Mouse (Mus musculus) lung, postnatal 0 days (tissue): ENCODE data around the gene Cep128. TPM values are rescaled to one million over a fixed set of nuclear protein-coding genes. Genes with fewer than 3 reads are reported as not detected.

Source experiments
- ATAC-seq: fragments of 200-750 bp; cut with Nextera tagmentation; 2 replicates; pipeline ENCODE4 v1.8.0; 2017; ENCODE audit warnings: moderate library complexity
- DNase-seq: peaks from one replicate; pipeline ENCODE4 v3.0.0-alpha.2; 2016; ENCODE audit warnings: low spot score
- H3K27ac ChIP-seq: fragments of 300-500 bp; sonication (generic); 2 replicates; pipeline ENCODE4 v1.5.1; 2014; ENCODE audit warnings: antibody characterized with exemption, mild to moderate bottlenecking, low read length, mixed read lengths
- H3K27me3 ChIP-seq: fragments of 300-500 bp; sonication (generic); replicated peaks from 2 replicates; pipeline ENCODE4 v1.6.1; 2014; ENCODE audit warnings: low read length, mixed read lengths; ENCODE audit not compliant: insufficient read depth
- H3K36me3 ChIP-seq: fragments of 300-500 bp; sonication (generic); 2 replicates; pipeline ENCODE4 v1.6.1; 2014; ENCODE audit warnings: low read length, mixed read lengths; ENCODE audit not compliant: insufficient read depth
- H3K4me1 ChIP-seq: fragments of 300-500 bp; sonication (generic); 2 replicates; pipeline ENCODE4 v1.6.1; 2014; ENCODE audit warnings: antibody characterized with exemption, low read depth, low read length, mixed read lengths; ENCODE audit not compliant: insufficient read depth
- H3K4me2 ChIP-seq: fragments of 300-500 bp; sonication (generic); replicated peaks from 2 replicates; pipeline ENCODE4 v1.6.1; 2014; ENCODE audit warnings: low read depth, mild to moderate bottlenecking, low read length, moderate library complexity, mixed read lengths
- H3K4me3 ChIP-seq: fragments of 300-500 bp; sonication (generic); 2 replicates; pipeline ENCODE4 v1.5.1; 2014; ENCODE audit warnings: low read depth, low read length
- H3K9ac ChIP-seq: fragments of 300-500 bp; sonication (generic); replicated peaks from 2 replicates; pipeline ENCODE4 v1.6.1; 2014; ENCODE audit warnings: low read depth, mild to moderate bottlenecking
- H3K9me3 ChIP-seq: fragments of 300-500 bp; sonication (generic); 2 replicates; pipeline ENCODE4 v1.6.1; 2016; ENCODE audit warnings: low read length, mixed read lengths
- CTCF ChIP-seq: IDR thresholded peaks from 2 replicates; pipeline ENCODE4 v1.5.1; 2016; ENCODE audit warnings: antibody characterized with exemption, mild to moderate bottlenecking
- EP300 ChIP-seq: IDR thresholded peaks from 2 replicates; pipeline ENCODE4 v1.6.1; 2016; ENCODE audit warnings: antibody characterized with exemption, mild to moderate bottlenecking, control low read depth
- WGBS: fragments of 180-500 bp; shearing (Covaris S2); extraction: QIAGEN DNeasy Blood & Tissue Kit; methylation state at CpG from one replicate; pipeline ENCODE4 v1.1.7; 2014; 5-methylcytosine and 5-hydroxymethylcytosine counted together
- polyA plus RNA-seq: library from polyadenylated mRNA; unstranded; fragments of >200 nt; fragmentation: Nextera tagmentation; extraction: Ambion mirVana; gene quantifications from 2 replicates; pipeline ENCODE4 v1.2.1, GENCODE M21; 2015

Cep128 gene
- polyA plus RNA-seq, 1 experiment from 2014 or later, result 2.4 TPM

DNA sequence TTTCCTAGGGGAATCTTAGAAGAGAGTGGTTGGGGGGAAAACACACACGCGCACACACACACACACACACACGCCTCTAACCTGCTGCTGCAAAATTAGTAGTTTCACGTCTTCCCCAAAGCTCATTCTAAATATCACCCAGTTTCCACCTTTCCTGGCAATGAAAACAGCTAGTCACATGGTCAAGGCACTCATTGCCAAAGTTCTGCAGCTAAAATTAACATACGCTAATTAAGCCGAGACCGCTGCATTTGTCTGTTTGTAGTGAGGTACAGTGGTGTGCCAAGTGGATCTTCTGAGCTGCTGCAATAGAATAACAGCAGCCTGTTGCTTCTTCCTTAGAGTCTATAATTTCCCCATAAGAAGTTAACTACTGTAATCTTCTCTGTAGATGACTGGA, 32.6 kb upstream of the Cep128 start:
- no peaks in the 10 kb centered on the region for H3K27me3 ChIP-seq
- H3K4me2 ChIP-seq, result no peak overlapping the region
- no peak overlapping the region for H3K27ac ChIP-seq
- H3K4me1 ChIP-seq, result no peaks in the 10 kb centered on the region
- no peak overlapping the region for H3K9ac ChIP-seq
- H3K36me3 ChIP-seq, result no peaks in the 10 kb centered on the region
- DNase-seq, result no peak
- TF ChIP-seq CTCF (no peak), EP300 (no peak)
- H3K4me3 ChIP-seq, result no peak overlapping the region
- 93% methylated on average over 7 of the region's 7 CpGs for WGBS
- no peak for ATAC-seq
- no peaks in the 10 kb centered on the region for H3K9me3 ChIP-seq

DNA sequence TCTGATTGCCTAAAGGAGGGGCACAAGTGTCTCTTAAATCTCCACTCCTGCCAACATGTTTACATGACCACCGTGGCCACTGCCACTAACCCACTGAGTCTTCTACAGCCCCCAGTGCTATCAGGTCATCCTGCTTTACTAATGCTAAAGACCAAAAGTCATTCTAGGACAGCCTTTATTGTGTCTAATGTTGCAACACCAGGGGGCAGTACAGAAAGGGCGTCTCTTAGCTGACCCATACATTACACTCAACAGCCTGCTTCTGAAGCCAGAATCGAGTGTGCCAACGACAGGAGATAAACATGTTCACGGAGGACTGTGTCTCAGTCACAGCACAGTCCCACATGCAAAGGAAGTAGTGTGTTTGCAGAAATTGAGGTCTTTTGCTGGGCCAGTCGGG, 30.9 kb upstream of the Cep128 start:
- 56% methylated on average over 6 of the region's 6 CpGs for WGBS
- Histone ChIP-seq H3K9me3 (no peaks in the 10 kb centered on the region), H3K27me3 (no peaks in the 10 kb centered on the region), H3K9ac (no peak overlapping the region), H3K4me3 (no peak overlapping the region), H3K4me2 (no peak overlapping the region), H3K36me3 (no peaks in the 10 kb centered on the region), H3K27ac (no peak overlapping the region), H3K4me1 (no peaks in the 10 kb centered on the region)
- DNase-seq (no peak), ATAC-seq (no peak)
- TF ChIP-seq EP300, result no peak
- TF ChIP-seq CTCF, result peak; percentile 36; the same call in 1 of the 2 replicates

- DNase-seq, result no peak
- 70% methylated on average over 7 of the region's 7 CpGs for WGBS
- H3K27ac ChIP-seq, result no peak overlapping the region
Measured at GRCm38 (mm10) chr12:91412461-91413182, 28.4 kb upstream of the Cep128 start.

GRCm38 (mm10) chr12:91410306-91410705, 26.1 kb upstream of the Cep128 start:
- Histone ChIP-seq H3K4me3 (no peak overlapping the region), H3K27ac (no peak overlapping the region), H3K9me3 (no peaks in the 10 kb centered on the region), H3K4me1 (no peaks in the 10 kb centered on the region), H3K4me2 (no peak overlapping the region), H3K27me3 (no peaks in the 10 kb centered on the region), H3K36me3 (no peaks in the 10 kb centered on the region), H3K9ac (no peak overlapping the region)
- 82% methylated on average over 4 of the region's 4 CpGs for WGBS
- ATAC-seq, result no peak
- no peak for DNase-seq
- TF ChIP-seq EP300, result no peak
- TF ChIP-seq CTCF, result no peak

More at GRCm38 (mm10) chr12:91412461-91413182, 28.4 kb upstream of the Cep128 start:
- Histone ChIP-seq H3K4me2 (no peak overlapping the region), H3K9ac (no peak overlapping the region), H3K4me1 (no peaks in the 10 kb centered on the region), H3K9me3 (no peaks in the 10 kb centered on the region), H3K4me3 (no peak overlapping the region), H3K27me3 (no peaks in the 10 kb centered on the region), H3K36me3 (no peaks in the 10 kb centered on the region)
- no peak for TF ChIP-seq EP300
- TF ChIP-seq CTCF, result no peak
- no peak for ATAC-seq

- no peaks in the 10 kb centered on the region for H3K4me1 ChIP-seq
- no peak overlapping the region for H3K9ac ChIP-seq
- DNase-seq, result no peak
- ATAC-seq, result peak; percentile 27; the same call in 1 of the 2 replicates
- no peaks in the 10 kb centered on the region for H3K9me3 ChIP-seq
- peak overlapping the region; percentile 35 for H3K4me3 ChIP-seq
- no peak for TF ChIP-seq CTCF
- TF ChIP-seq EP300, result no peak
- H3K4me2 ChIP-seq, result peak overlapping the region; percentile 62
- H3K27me3 ChIP-seq, result no peaks in the 10 kb centered on the region; the same call in 1 of the 2 replicates
- 6% methylated on average over 12 of the region's 12 CpGs for WGBS
- no peak overlapping the region for H3K27ac ChIP-seq
- no peaks in the 10 kb centered on the region for H3K36me3 ChIP-seq
Measured at GRCm38 (mm10) chr12:91401049-91401352, 16.8 kb upstream of the Cep128 start.

- ATAC-seq (peak; percentile 95), DNase-seq (peak; percentile 78)
- 1% methylated on average over 38 of the region's 38 CpGs for WGBS
- Histone ChIP-seq H3K27ac (no peak overlapping the region), H3K4me1 (no peaks in the 10 kb centered on the region), H3K9ac (no peak overlapping the region), H3K4me3 (peak overlapping the region; percentile 35), H3K27me3 (no peaks in the 10 kb centered on the region; the same call in 1 of the 2 replicates), H3K4me2 (peak overlapping the region; percentile 62), H3K36me3 (no peaks in the 10 kb centered on the region), H3K9me3 (no peaks in the 10 kb centered on the region)
- peak; percentile 92 for TF ChIP-seq CTCF
- no peak for TF ChIP-seq EP300
Measured at GRCm38 (mm10) chr12:91400232-91401048, 16.2 kb upstream of the Cep128 start.
